Mouse (Mus musculus) adrenal gland, adult 2 months (tissue): Measurements from ENCODE around the gene Eif4enif1. TPM values are rescaled to one million over a fixed set of nuclear protein-coding genes. Genes with fewer than 3 reads are reported as not detected.
A peak's percentile ranks its signal among the peaks of the same experiment; 100 is the strongest.
"Not testable (repeated sequence)": the region's sequence is repeated elsewhere in the genome, so short reads cannot be mapped to it uniquely, and the experiment has no call there.

Source experiments
- DNase-seq: peaks from one replicate; pipeline ENCODE4 v3.0.0; 2021
- long read RNA-seq: library from polyadenylated mRNA; stranded (forward); transcript quantifications from one replicate; pipeline ENCODE4 v2.0.0, GENCODE M21; 2021
- polyA plus RNA-seq: library from polyadenylated mRNA; depleted of rRNA; stranded (reverse); fragments of >200 nt; gene quantifications from 2 replicates; pipeline ENCODE4 v1.2.3, GENCODE M21; 2012; rRNA removed
- total RNA-seq, 2 experiments: library from RNA; stranded (reverse); gene quantifications; 2 replicates each; pipeline ENCODE4 v1.2.3; 2021

Gene Eif4enif1
- total RNA-seq = 10 to 100 TPM; 55.4 to 67.1 TPM
- polyA plus RNA-seq = 25.8 and 27.2 TPM in 2 replicates
- long read RNA-seq, partial matches to known transcripts = 9 of 16 reads
- long read RNA-seq, other reads (novel, unspliced or antisense) = 5 of 16 reads

DNA sequence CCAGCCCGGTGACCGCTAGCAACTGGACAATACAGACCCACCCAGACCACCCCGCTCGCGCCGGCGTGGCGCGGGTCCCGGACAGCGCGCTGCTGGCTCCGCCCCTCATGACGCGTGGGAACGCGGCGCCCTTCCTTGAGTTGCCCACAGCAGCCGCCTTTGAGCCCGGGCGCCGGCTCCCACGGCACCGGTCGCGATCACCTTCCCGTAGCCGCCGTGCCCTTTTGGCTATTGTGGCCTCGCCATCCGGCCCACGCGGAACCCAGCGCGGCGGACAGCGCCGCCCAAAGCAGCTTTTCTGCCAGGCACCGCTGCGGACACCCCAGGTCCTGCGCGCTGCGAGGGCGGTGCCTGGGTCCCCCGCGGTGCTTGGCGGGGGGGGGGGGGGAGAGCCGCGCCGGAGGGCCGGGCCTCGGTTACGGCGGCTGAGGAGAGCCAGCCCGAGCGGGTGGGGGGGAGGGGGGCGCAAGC, at the start of gene Eif4enif1:
TSS of gene Eif4enif1 (plus strand) at position 162 of the 471 bp plus-strand sequence.
- DNase-seq = peak; percentile 93

DNA sequence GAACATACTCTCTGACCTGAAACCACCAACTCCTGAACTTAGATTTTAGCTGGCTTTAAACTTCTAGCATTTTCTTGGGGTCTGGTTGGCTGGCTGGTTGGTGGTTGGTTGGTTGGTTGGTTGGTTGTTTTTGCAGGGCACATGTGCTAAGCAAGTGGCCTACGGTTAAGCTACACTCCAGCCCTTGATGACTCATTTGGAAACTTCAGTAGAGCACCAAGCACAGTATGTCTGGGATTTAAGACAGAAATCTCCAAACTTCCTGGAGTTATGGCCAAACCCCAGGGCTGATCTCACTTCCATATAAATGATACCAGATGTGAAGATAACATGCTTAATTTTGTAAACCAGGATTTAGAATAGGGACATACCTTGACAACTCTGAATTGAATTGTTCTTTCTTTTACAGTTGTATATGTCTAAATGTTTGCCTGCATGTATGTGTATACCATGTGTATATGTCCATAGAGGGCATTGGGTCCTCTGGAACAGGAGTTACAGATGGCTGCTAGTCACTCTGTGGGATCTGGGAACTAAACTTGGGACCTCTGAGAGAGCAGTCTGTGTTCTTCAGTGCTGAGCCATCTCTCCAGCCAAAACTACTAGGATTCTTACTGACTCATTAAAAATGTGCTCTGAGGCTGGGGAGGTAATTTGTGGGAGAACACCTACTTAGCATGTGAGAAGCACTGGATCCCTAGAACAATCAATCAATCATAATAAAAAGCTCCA, 48.4 kb upstream of the Eif4enif1 start:
- DNase-seq = peak; percentile 55

DNA sequence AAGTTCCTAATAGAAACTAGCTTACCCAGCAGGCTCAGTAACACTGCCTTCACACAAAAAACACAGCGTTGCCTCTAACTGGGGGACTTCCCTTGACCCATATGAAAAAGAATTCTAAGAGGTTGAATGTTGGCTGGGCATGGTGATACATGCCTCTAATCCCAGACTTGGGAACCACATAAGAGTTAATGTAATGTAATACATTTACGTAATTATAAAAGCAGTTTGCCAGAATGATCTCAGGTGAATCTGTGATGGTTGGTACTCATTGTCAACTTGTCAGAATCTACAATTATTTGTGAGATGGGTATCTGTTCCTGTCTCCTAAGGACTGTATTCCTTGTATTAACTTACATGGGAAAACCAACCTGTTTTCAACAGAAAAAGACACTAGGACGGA, 45.2 kb upstream of the Eif4enif1 start:
- DNase-seq = not testable (repeated sequence)

DNA sequence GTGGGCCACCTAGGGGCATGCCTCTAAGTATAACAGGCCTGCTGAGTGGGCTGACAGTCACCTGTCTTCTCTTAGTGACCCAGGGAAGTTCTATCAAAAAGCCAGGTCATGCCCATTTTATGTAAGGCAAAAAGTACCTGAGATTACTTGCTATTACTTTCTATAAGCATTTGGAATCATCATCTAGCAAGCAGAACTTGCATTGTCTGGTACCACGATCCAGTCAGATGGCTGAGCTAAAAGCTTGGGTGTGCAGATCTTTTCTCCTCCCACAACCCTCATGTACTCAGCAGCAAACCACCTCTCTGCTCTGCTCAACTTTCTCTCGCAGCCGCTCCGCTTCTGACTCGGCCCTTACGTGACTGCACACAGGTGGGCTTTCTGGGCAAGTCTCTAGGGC, 44.2 kb upstream of the Eif4enif1 start:
- not testable (repeated sequence) for DNase-seq

DNA sequence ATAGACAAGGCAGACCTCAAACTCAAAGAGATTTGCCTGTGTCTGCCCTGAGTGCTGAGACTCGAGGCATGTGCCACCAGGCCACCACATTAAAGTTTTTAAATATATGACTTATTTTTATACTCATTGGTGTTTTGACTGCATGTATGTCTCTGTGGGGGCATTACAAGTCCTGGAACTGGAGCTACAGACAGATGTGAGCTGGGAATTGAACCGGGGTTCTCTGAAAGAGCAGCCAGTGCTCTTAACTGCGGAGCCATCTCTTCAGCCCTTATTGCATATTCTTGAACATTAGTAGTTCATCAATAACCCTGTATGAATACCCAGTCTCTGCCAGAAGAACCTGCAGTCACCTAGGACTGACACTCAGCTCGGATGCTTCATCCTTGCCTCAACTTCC, 43.4 kb upstream of the Eif4enif1 start:
- DNase-seq = not testable (repeated sequence)

DNA sequence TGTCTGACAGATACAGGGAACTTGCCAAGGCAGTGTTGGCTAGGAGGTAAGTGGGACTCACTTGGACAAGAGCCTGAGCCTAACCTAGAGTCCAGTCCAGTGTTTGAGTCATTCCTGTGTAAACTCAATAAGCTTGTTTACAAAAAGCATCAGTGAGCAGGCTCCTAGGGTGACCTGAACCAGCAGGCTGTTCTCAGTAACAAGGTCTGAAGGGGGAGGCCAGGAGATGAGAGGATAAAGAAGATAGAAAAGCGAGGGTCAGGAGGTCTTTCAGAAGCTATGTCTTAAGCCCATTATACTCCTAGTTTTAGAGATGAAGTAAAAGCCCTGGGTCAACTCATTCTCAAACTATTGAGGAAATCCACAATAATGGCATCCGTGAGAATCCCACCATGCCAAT, 40.8 kb upstream of the Eif4enif1 start:
- DNase-seq = peak; percentile 62

DNA sequence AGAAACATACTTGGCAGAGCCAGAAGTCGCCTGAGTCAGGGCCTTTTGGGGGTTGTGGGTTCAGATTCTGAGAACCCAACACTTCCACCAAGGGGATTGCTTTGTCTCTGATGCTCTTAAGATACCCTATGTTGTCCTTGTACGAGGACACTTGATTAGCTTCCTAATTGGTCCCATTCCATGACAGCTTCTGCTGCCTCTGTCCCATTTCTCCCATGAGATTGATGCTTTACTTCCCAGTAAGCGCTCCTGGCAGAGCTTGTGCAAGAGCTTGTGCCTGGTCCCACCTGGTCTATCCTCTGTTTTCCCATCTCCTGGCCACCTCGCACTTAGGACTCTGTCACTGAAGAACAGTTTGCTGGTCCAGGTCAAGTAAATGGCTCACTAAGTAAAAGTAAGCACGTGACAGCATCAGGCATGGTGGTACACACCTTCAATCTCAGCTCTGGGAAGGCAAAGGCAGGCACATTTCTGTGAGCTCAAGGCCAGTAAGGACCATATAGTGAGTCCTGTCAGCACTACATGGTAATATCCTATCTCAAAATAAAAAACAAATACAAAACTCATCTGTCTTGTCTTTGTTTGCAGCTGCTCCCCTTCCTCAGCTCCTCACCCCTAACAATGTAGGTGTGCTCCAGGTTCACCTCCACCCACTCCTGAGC, 39.8 kb upstream of the Eif4enif1 start:
- peak; percentile 41 for DNase-seq

DNA sequence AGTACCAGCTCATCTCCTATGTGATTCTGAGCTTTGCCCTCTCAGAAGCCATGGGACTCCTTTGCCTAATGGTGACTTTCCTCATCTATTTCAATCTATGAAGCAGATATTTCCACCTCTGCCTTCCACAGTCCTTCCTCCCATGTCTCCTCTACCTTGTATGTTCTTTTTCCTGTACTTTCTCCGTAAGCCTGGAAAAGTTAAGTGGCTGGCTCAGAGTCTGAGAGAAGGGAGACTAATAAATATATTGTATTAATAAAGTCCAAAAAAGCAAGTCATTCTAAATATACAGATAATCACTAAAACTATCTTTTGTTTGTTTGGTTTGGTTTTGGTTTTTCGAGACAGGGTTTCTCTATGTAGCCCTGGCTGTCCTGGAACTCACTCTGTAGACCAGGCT, 39.1 kb upstream of the Eif4enif1 start:
- DNase-seq = not testable (repeated sequence)

DNA sequence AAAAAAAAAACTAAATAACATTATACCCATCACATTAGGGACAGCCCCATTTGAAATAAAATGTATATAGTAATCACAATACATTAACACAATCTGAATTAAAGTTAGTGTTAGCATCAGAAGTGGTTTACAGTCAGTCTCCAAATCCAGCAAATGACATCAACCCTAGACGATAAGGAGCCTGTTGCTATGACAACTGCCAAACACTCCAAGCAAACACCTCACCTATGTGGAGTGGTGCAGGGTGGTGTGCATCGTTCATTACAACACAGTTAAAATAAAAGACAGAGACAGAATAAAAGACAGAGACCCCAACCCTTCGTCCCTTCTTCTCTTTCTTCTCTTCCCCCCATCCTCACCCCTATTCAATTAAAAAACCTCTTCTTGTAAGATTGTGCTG, 38.5 kb upstream of the Eif4enif1 start:
- DNase-seq = not testable (repeated sequence)

DNA sequence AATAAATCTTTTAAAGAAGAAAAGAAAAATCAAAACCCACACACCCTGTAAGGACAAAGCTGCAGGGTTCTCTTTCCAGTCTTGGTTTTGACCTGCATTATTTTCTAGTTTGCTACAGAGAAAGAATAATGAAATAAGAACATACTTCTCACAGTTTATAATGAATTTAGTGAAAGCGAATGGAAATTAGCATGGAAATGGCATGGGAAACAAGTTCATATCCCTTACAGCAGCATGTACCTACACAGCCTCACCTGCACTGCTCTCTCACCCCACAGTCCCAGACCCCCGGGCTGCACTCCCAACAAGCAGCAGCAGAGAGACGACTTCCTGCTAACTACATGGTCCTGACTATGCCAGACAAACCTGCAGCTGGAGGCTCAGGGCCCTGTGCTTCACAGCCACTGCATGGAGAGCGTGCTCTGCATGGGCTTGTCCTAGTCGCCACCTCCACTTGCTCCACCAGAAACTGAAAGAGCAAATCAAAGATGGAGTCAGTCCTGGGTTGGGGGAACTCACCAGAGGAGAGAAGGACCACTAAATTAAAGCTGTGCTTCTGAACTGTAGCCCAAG, 36.9 kb upstream of the Eif4enif1 start:
- DNase-seq = not testable (repeated sequence)

DNA sequence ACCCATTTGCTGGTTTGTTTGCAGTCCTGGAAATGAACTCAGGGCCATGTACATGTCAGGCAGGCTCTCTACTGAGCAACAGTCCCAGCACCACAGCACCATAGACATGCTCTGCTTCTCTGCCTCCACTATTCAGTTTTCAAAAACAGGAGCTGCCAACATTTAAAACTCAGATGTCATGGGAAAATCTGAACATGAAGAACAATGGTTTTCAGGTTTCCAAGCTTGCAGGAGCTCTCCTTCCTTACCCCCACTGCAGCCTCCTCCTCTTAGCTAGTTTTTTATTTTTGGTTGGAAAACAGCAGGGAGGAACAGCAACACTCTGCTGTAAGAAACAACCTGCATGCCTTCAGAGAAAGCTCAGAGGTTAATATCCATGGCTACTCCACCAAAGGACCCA, 35.9 kb upstream of the Eif4enif1 start:
- not testable (repeated sequence) for DNase-seq

DNA sequence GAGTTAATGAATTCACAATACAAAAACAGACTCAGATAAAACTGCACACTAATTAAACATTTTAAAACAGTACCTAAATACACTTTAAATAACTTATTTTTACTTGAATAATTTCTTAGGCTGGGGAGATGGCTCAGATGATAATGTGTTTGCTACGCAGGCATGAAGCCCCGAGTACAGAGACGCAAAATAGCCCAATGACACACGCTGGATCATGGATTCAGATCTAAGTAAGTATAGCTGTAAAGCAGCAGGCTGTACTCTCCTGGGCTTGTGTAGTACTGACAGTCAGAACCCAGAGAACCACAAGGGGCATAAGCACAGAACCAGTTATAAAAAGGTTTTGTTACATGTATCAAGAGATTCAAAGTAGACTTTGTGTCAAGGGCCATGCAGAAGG, 35.1 kb upstream of the Eif4enif1 start:
- DNase-seq = not testable (repeated sequence)

DNA sequence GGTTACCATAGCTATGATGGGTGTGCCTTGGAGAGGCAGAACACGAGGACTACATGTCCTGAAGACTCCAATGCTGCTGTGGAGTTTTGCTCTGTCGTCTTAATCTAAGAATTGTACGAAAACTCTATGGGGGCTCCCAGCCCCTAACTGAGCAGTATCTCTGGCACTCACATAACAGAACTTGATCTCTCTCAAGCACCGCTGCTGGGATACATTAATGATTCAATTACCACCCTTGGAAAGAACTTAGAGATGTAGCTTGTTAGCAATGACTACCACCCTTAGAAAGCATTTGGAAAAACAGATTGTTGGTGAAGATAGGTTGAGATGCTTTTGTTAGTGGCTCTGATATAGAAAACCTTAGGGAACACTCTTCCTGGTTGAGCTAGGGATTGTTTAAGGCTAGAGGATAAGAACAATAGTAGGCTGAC, 34.6 kb upstream of the Eif4enif1 start:
- peak; percentile 45 for DNase-seq

DNA sequence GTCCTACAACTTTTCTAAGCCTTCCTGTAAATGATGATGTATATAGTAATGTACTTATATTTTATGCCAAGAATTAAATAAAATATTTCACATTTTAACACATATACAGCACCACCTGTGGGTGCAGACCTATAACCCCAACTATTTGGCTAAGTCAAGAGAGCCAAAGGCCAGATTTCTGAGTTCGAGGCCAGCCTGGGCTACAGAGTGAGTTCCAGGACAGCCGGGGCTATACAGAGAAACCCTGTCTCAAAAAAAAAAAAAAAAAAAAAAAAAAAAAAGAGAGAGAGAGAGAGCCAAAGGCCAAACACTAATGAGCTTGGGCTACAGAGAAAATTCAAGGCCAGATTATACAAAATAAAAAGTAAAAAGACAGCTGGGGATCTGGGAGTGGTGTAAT, 33.1 kb upstream of the Eif4enif1 start:
- not testable (repeated sequence) for DNase-seq

DNA sequence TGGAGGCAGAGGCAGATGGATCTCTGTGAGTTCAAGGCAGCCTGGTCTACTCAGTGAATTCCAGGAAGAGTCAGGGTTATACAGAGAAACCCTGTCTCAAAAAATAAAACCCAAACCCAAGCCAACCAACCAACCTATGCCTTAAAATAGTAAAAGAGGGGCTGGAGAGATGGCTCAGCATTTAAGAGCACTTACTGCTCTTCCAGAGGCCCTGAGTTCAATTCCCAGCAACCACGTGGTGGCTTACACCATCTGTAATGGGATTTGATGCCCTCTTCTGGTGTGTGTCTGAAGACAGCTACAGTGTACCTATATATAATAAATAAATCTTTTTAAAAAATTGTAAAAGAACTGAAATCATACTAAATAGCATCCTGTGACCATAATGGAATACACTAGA, 30.3 kb upstream of the Eif4enif1 start:
- peak; percentile 48 for DNase-seq

DNA sequence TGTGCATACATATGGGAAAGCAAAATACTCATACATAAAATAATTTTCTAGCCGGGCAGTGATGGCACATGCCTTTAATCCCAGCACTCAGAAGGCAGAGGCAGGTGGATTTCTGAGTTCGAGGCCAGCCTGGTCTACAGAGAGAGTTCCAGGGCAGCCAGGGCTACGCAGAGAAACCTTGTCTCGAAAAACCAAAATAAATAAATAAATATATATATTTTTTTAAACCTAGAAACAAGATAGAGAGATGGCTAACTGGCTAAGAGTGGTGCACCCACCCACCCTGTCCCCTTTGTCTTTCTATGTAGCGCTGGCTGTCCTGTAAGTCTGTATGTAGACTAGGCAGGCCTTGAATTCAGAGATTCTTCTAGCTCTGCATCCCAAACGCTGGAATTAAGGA, 29.7 kb upstream of the Eif4enif1 start:
- not testable (repeated sequence) for DNase-seq

DNA sequence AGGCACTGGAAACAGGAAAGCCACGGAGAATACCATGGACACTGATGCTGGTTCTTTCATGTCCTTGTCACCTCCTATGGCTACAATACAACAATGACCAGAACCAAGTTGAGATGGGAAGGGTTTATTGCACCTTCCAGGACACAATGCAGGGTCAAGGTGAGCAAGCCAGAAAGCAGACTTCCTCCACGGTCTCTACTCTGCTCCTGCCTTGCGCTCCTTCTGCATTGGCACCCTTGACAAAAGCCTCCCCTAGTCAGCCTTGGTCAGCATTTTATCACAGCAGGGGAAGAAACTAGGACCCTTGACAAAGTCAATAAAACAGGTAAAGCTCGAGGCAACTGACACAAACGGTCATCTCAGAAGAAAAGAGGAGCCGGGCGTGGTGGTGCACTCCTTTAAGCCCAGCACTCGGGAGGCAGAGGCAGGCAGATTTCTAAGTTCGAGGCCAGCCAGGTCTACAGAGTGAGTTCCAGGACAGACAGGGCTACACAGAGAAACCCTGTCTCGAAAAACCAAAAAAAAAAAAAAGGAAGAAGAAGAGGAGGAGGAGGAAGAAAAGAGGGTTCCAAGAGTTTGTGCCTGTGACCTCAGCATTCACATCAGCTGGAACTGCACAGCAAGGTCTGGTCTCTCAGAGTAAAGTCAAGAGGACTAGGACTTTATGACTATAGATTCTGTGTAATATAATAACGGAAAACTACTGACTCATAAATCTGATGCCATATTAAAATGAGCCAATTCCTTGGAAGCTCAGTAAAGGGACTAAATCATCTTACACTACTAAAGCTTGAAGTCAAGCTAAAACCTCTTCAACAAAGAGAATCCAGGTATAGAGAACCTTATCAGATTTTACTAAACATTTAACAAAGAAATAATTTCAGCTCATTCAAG, 28.5 kb upstream of the Eif4enif1 start:
- peak; percentile 65 for DNase-seq

DNA sequence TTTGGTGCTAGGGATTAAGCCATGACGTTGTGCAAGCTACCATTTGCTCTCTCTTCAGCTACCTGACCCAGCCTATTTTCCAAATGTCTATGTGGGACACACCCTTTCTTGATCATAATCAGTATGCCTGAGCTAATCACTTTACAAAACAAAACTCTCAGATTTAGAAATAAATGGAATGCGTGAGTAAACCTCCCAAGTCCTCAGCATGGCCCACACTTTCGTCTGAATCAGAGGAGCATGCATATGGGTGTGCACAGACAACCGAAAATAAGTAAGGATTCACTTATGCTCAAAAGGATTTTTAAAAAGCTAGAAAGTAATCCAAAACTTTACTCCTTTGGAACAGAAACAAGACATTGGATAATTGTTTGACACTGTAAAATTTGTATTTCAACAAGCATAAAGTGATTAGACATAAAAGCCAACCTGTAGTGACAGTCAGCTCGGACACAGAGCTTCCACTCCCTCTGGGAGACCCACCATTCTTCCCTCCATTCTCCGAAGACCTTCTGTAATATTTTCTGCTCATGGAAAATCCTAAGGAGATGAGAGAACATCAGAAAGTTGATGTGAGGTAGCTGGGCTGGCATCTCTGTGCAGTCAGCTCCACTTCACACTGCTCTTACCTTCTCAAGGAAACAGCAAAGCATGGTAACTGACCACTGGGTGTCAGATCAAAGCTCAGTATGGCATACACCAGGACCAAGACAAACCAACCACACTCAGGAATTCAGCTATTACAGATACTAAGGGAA, 23.0 kb upstream of the Eif4enif1 start:
- peak; percentile 12 for DNase-seq

DNA sequence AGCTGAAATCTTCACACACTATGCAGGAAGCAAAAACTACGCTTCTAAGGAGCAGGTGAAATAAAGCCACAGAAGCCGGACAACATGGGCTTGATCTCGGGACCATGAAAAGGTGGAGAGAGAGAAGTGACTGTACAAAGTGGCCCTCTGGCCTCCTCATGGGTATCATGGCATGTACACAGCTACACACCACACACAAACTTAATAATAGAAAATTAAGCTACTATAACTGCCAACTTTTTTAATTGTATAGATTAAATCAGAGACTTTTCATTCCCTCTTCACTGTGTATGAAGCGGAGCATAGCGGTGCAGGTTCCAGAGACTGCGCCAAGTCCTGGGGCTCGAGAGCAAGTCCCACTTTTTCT, 22.5 kb upstream of the Eif4enif1 start:
- DNase-seq = peak; percentile 28

DNA sequence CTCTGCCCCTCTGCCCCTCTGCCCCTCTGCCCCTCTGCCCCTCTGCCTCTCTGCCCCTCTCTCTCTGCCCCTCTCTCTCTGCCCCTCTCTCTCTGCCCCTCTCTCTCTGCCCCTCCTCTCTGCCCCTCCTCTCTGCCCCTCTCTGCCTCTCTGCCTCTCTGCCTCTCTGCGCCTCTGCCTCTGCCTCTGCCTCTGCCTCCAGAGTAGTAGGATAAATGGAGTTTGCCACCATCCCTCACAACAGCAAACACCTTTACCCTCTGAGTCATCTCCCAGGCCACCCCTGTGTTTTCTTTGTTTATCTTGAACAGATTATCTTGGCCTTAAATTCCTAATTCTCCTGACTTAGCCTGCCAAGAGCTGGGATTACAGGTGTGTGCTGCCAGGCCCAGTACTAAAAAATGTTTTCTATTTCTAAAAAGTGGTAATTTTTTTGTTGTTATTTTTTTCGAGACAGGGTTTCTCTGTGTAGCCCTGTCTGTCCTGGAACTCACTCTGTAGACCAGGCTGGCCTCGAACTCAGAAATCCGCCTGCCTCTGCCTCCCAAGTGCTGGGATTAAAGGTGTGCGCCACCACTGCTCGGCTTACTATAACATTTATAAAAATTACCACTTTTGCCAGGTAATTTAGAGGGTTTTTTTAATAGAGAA, 21.6 kb upstream of the Eif4enif1 start:
- not testable (repeated sequence) for DNase-seq
